Mouse (Mus musculus) kidney, postnatal 0 days (tissue): ENCODE measurements at regions not wholly inside any gene's neighbourhood (a gene's known extent, or its start where the extent isn't known, plus 50 kb on each side); places are given as distances from the start of the nearest gene placed in this dataset.

Experiments
- ATAC-seq: fragments of 200-750 bp; cut with Nextera tagmentation; replicated peaks from 2 replicates; pipeline ENCODE4 v1.8.0; 2017; ENCODE audit warnings: low read depth, moderate number of reproducible peaks, moderate TSS enrichment, moderate library complexity; ENCODE audit not compliant: low FRiP score
- DNase-seq: peaks from one replicate; pipeline ENCODE4 v3.0.0-alpha.2; 2016; ENCODE audit warnings: low spot score
- H3K27ac ChIP-seq: fragments of 300-500 bp; sonication (generic); 2 replicates; pipeline ENCODE4 v1.5.1; 2014; ENCODE audit warnings: mild to moderate bottlenecking
- H3K27me3 ChIP-seq: fragments of 300-500 bp; sonication (generic); 2 replicates; pipeline ENCODE4 v1.6.1; 2014; ENCODE audit warnings: low read length, mixed read lengths; ENCODE audit not compliant: insufficient read depth
- H3K36me3 ChIP-seq: fragments of 300-500 bp; sonication (generic); 2 replicates; pipeline ENCODE4 v1.6.1; 2014; ENCODE audit warnings: low read length, mixed read lengths; ENCODE audit not compliant: insufficient read depth
- H3K4me1 ChIP-seq: fragments of 300-500 bp; sonication (generic); replicated peaks from 2 replicates; pipeline ENCODE4 v1.6.1; 2014; ENCODE audit warnings: antibody characterized with exemption, low read length, mixed read lengths; ENCODE audit not compliant: insufficient read depth
- H3K4me2 ChIP-seq: fragments of 300-500 bp; sonication (generic); 2 replicates; pipeline ENCODE4 v1.6.1; 2014; ENCODE audit warnings: mild to moderate bottlenecking, low read length, moderate library complexity, mixed read lengths
- H3K4me3 ChIP-seq: fragments of 300-500 bp; sonication (generic); replicated peaks from 2 replicates; pipeline ENCODE4 v1.5.1; 2014; ENCODE audit warnings: low read depth, low read length
- H3K9ac ChIP-seq: fragments of 300-500 bp; sonication (generic); 2 replicates; pipeline ENCODE4 v1.6.1; 2014; ENCODE audit warnings: low read depth, low read length
- H3K9me3 ChIP-seq: fragments of 300-500 bp; sonication (generic); replicated peaks from 2 replicates; pipeline ENCODE4 v1.6.1; 2016; ENCODE audit warnings: low read length, inconsistent platforms, mixed read lengths
- CTCF ChIP-seq: IDR thresholded peaks from 2 replicates; pipeline ENCODE4 v1.5.1; 2016; ENCODE audit warnings: antibody characterized with exemption, low read depth, mild to moderate bottlenecking, moderate library complexity
- WGBS: fragments of 180-500 bp; shearing (Covaris S2); extraction: QIAGEN DNeasy Blood & Tissue Kit; methylation state at CpG from one replicate; pipeline ENCODE4 v1.1.7; 2014; 5-methylcytosine and 5-hydroxymethylcytosine counted together

GRCm38 (mm10) chr1:119330751-119331326 is 91.2 kb downstream of the Inhbb start:
- TF ChIP-seq CTCF: no peak
- Histone ChIP-seq H3K36me3 (no peaks in the 10 kb centered on the region), H3K9ac (no peak overlapping the region), H3K9me3 (no peaks in the 10 kb centered on the region), H3K4me3 (no peak overlapping the region), H3K4me2 (no peak overlapping the region), H3K27ac (no peak overlapping the region), H3K27me3 (no peaks in the 10 kb centered on the region), H3K4me1 (no peaks in the 10 kb centered on the region)
- DNase-seq (no peak), ATAC-seq (no peak)
- WGBS: 81% methylated on average over 4 of the region's 4 CpGs

DNA sequence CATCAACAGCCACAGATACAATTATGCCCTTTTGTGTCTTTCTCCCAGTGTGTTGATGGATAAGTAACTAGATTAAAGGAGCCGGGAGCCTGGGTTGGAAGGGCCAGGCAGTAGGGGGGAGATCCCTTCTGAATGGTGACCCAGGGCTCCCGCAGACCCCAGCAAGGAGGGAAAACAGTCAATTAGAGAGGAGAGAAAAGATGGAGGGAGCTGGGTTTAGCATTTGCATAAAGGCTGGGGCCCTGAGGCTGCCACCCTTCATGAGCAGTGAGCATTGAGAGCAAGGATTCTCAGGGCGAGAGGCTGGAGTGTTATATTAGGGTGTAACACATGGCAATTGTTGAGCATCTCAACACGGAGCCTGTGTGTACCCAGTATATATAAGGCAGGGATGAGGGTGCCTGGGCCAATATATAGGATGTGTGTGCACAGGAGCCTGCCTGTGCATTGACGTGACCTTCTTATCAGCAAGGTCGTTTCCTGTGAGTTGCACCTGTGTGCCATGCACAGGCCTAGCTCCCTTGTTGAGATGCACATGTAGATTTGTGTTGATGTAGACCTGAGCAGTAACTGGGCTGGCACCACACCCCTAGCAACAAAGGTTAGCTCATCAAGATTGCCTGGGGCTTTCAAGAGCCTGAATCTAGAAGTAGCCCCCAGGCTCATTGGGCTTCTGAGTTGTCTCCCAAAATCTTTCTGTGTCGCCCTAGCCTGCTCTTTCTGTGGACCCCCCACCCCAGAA is 92.2 kb downstream of the Inhbb start:
- TF ChIP-seq CTCF: no peak
- Histone ChIP-seq H3K4me1 (no peaks in the 10 kb centered on the region), H3K36me3 (no peaks in the 10 kb centered on the region), H3K27me3 (no peaks in the 10 kb centered on the region), H3K9ac (no peak overlapping the region), H3K27ac (no peak overlapping the region), H3K4me3 (no peak overlapping the region), H3K9me3 (no peaks in the 10 kb centered on the region), H3K4me2 (no peak overlapping the region)
- ATAC-seq (no peak), DNase-seq (no peak)
- WGBS: 60% methylated on average over 7 of the region's 7 CpGs

- Histone ChIP-seq H3K36me3 (no peaks in the 10 kb centered on the region), H3K4me1 (no peaks in the 10 kb centered on the region), H3K9me3 (no peaks in the 10 kb centered on the region), H3K4me3 (no peak overlapping the region), H3K27ac (no peak overlapping the region), H3K9ac (no peak overlapping the region), H3K27me3 (no peaks in the 10 kb centered on the region), H3K4me2 (no peak overlapping the region)
- ATAC-seq: 0 out of 2 replicates have a peak, but pooled peaks have one; percentile 36
- no peak for TF ChIP-seq CTCF
- WGBS: 18% methylated on average over 15 of the region's 15 CpGs
- DNase-seq: peak; percentile 31
Observed at GRCm38 (mm10) chr1:119328921-119329692, 92.9 kb downstream of the Inhbb start.

DNA sequence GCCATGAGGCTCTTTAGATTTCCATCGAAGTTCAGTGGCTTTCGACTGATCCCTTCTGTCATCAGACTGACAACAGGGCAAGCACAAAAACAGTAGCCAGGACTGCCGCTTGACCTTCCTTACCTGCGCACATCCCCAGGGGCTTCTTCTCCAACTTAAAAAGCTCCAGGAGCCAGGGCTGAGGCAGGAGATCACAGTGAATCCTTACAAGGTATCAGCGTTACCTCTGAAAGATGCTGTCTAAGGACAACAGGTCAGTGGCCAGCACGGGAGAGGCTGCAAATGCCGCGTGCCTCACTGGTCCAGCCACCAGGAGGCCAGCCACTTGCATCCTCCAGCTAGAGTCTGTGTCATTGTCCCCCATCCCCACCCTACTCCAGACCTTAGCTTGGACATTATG is 97.5 kb downstream of the Inhbb start:
- no peak for ATAC-seq
- DNase-seq: no peak
- WGBS: 74% methylated on average over 8 of the region's 8 CpGs

DNA sequence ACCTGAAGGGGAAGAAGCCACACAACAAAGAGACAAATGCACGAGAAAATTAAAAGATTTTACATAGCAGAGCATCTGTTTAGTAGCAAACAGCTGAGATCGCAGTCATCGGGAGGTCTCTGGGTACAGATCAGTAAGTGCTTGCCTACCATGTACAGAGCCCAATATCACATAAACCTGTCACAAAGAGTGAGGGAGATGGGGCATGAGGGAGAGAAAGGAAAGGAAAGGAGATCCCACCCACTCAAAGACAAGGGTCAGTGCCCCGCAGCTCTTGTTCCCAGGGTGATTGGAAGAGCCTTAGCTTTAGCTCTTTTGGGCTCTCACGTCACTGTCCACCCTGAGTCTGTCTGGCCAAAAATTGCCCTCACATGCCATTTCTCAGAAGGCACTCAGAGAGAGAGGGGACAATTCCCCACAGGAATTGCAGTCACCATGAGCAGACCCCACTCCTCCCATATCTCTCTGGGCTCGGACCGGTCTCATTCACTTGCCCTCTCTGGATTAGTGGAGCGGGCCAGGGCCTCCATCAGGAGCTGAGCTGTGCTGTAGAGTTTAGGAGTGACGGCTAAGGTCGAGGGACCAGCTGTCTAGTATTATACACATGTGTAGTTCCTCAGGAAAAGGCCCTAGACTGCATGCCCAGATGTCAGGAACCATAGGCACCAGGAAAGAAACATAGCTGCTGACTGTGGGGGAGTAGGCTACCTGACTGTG is 99.6 kb downstream of the Inhbb start:
- Histone ChIP-seq H3K27me3 (no peaks in the 10 kb centered on the region), H3K9ac (no peak overlapping the region), H3K4me2 (no peak overlapping the region), H3K27ac (no peak overlapping the region), H3K36me3 (no peaks in the 10 kb centered on the region), H3K4me1 (no peaks in the 10 kb centered on the region), H3K4me3 (no peak overlapping the region), H3K9me3 (no peaks in the 10 kb centered on the region)
- DNase-seq (peak; percentile 54), ATAC-seq (peak; percentile 52; the same call in 1 of the 2 replicates)
- no peak for TF ChIP-seq CTCF
- WGBS: 46% methylated on average over 10 of the region's 10 CpGs

More for the DNA sequence above, 97.5 kb downstream of the Inhbb start:
- no peak overlapping the region for H3K27ac ChIP-seq
- no peaks in the 10 kb centered on the region for H3K9me3 ChIP-seq
- H3K9ac ChIP-seq: no peak overlapping the region
- TF ChIP-seq CTCF: no peak
- H3K4me2 ChIP-seq: no peak overlapping the region
- H3K27me3 ChIP-seq: no peaks in the 10 kb centered on the region
- H3K4me1 ChIP-seq: no peaks in the 10 kb centered on the region
- no peaks in the 10 kb centered on the region for H3K36me3 ChIP-seq
- no peak overlapping the region for H3K4me3 ChIP-seq

DNA sequence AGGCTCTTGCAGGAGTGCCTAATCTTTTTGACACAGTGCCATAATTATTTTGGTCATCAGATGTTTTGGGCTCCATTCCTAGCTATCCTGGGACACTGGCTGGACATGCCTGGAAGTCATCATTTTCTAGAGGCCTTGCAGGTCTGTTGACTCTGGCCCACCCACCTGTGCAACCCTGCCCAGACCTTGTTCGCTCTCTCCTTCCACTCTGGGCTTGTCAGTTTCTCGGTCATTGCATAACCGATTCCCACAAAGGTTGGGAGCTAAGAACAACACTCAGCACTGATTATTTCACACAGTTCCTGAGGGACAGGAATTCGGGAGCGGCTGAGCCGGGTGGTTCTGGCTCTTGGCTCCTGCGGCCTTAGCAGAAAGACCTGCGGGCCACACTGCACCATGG is 100.2 kb downstream of the Inhbb start:
- DNase-seq: no peak
- H3K36me3 ChIP-seq: no peaks in the 10 kb centered on the region
- H3K4me2 ChIP-seq: no peak overlapping the region
- H3K4me1 ChIP-seq: no peaks in the 10 kb centered on the region
- H3K9ac ChIP-seq: no peak overlapping the region
- no peak overlapping the region for H3K27ac ChIP-seq
- no peak overlapping the region for H3K4me3 ChIP-seq
- ATAC-seq: no peak
- no peaks in the 10 kb centered on the region for H3K9me3 ChIP-seq
- 53% methylated on average over 8 of the region's 8 CpGs for WGBS
- no peaks in the 10 kb centered on the region for H3K27me3 ChIP-seq
- TF ChIP-seq CTCF: no peak
